Mouse (Mus musculus) bone marrow, adult 2 months (tissue): ENCODE data around the gene Lypd4. TPM values are rescaled to one million over a fixed set of nuclear protein-coding genes. Genes with fewer than 3 reads are reported as not detected.

Experiments used
- H3K27ac ChIP-seq: fragments of 200-500 bp; 2 replicates; pipeline ENCODE4 v1.5.1; 2012; ENCODE audit warnings: low read depth, mild to moderate bottlenecking, control low read depth, inconsistent platforms, low read length; ENCODE audit not compliant: control insufficient read depth, poor library complexity, insufficient read depth
- H3K4me1 ChIP-seq: fragments of 200-500 bp; 2 replicates; pipeline ENCODE4 v1.6.1; 2011; ENCODE audit warnings: low read length; ENCODE audit not compliant: control insufficient read depth, insufficient read depth
- H3K4me3 ChIP-seq: fragments of 200-500 bp; replicated peaks from 2 replicates; pipeline ENCODE3; 2011; ENCODE audit warnings: mild to moderate bottlenecking, low read depth, low read length, control low read depth; ENCODE audit not compliant: control insufficient read depth
- CTCF ChIP-seq: fragments of 200-500 bp; IDR thresholded peaks from 2 replicates; pipeline ENCODE4 v1.5.1; 2011; ENCODE audit warnings: low read length, control low read depth; ENCODE audit not compliant: control insufficient read depth, insufficient read depth
- POLR2A ChIP-seq: fragments of 200-500 bp; IDR thresholded peaks from 2 replicates; pipeline ENCODE4 v1.6.1; 2011; ENCODE audit warnings: low read depth, mild to moderate bottlenecking, control low read depth, low read length, borderline replicate concordance; ENCODE audit not compliant: control insufficient read depth
- WGBS: fragments of 180-500 bp; shearing (Covaris S2); methylation state at CpG from one replicate; pipeline ENCODE4 v1.1.7; 2018; 5-methylcytosine and 5-hydroxymethylcytosine counted together
- polyA plus RNA-seq: library from polyadenylated mRNA; stranded (reverse); fragments of >200 nt; gene quantifications from 2 replicates; pipeline ENCODE4 v1.2.4, GENCODE M21; 2011; ENCODE audit warnings: low replicate concordance; ENCODE audit not compliant: missing spikeins, insufficient read depth, insufficient read length

Gene Lypd4
- polyA plus RNA-seq, 1 experiment = not detected

- Histone ChIP-seq H3K4me1 (no peaks in the 10 kb centered on the region; the same call in none of the 2 replicates), H3K27ac (no peak within 1 kb of the TSS), H3K4me3 (no peak within 1 kb of the TSS)
- no peak for TF ChIP-seq POLR2A
- TF ChIP-seq CTCF = no peak
- WGBS = 85% methylated on average over 7 of the region's 7 CpGs
Observed at GRCm38 (mm10) chr7:24861913-24862312, 7.8 kb downstream of the Lypd4 start, which contains the start of gene Gm9844. Gene Gm9844 (plus strand): TSS chr7:24862213.

- no peak overlapping the region for H3K27ac ChIP-seq
- no peak overlapping the region for H3K4me3 ChIP-seq
- 75% methylated on average over 5 of the region's 5 CpGs for WGBS
- H3K4me1 ChIP-seq = no peaks in the 10 kb centered on the region; the same call in none of the 2 replicates
- no peak for TF ChIP-seq CTCF
- TF ChIP-seq POLR2A = no peak
Observed at GRCm38 (mm10) chr7:24859234-24859633, 10.5 kb downstream of the Lypd4 start.

- peaks cover 2% of the 10 kb centered on the region; the same call in 1 of the 2 replicates for H3K4me1 ChIP-seq
- no peak overlapping the region for H3K4me3 ChIP-seq
- 37% methylated on average over 6 of the region's 6 CpGs for WGBS
- no peak overlapping the region for H3K27ac ChIP-seq
- TF ChIP-seq CTCF (no peak), POLR2A (no peak)
Observed at GRCm38 (mm10) chr7:24856460-24857120, 13.2 kb downstream of the Lypd4 start.

GRCm38 (mm10) chr7:24853695-24854094 lies 16.0 kb downstream of the Lypd4 start:
- Histone ChIP-seq H3K4me1 (peaks cover 4% of the 10 kb centered on the region), H3K27ac (peak overlapping the region; percentile 13; the same call in 1 of the 2 replicates), H3K4me3 (no peak overlapping the region)
- 58% methylated on average over 7 of the region's 7 CpGs for WGBS
- TF ChIP-seq POLR2A (no peak), CTCF (no peak)

- Histone ChIP-seq H3K4me3 (no peak overlapping the region), H3K27ac (peak overlapping the region; percentile 18; the same call in 1 of the 2 replicates), H3K4me1 (peaks cover 4% of the 10 kb centered on the region)
- no peak for TF ChIP-seq POLR2A
- no peak for TF ChIP-seq CTCF
Observed at GRCm38 (mm10) chr7:24853233-24853563, 16.5 kb downstream of the Lypd4 start.

- no peak for TF ChIP-seq CTCF
- TF ChIP-seq POLR2A = no peak
- WGBS = 38% methylated on average over 8 of the region's 8 CpGs
- H3K4me3 ChIP-seq = no peak overlapping the region
- H3K4me1 ChIP-seq = peaks cover 4% of the 10 kb centered on the region
- peak overlapping the region; percentile 40 for H3K27ac ChIP-seq
Observed at GRCm38 (mm10) chr7:24852557-24853232, 17.0 kb downstream of the Lypd4 start.

- Histone ChIP-seq H3K4me1 (peaks cover 4% of the 10 kb centered on the region), H3K4me3 (no peak overlapping the region), H3K27ac (peak overlapping the region; percentile 40)
- TF ChIP-seq CTCF (no peak), POLR2A (no peak)
- 73% methylated on average over 5 of the region's 5 CpGs for WGBS
Observed at GRCm38 (mm10) chr7:24851596-24852325, 18.0 kb downstream of the Lypd4 start.

GRCm38 (mm10) chr7:24850899-24851303 lies 18.8 kb downstream of the Lypd4 start:
- 7% methylated on average over 6 of the region's 6 CpGs for WGBS
- TF ChIP-seq CTCF (no peak), POLR2A (no peak)
- Histone ChIP-seq H3K4me1 (peaks cover 4% of the 10 kb centered on the region), H3K27ac (0 out of 2 replicates have a peak overlapping the region, but pooled peaks have one; percentile 43), H3K4me3 (peak overlapping the region; percentile 14)
